23 mouse cellular contexts compared by ENCODE assay signal in the genomic region with DNA sequence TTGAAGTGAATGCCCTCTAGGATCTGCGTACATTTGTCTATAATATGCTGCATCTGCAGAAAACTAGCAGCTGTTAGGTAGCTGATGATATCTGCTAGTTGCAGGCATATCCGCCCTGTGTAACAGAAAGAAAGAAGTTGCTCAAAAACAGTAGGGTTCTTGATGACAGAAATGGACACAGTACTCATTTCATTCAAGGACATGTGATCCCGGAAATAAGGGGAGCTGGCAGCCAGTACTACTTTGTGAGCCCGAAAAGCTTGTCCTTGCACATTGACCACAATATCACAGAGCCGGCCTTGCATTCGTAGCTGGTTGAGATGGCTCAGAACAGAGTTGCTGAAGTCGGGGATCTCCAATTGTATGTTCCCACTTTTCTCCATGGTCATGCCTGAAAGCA. TPM values are rescaled to one million over a fixed set of nuclear protein-coding genes. Genes with fewer than 3 reads are reported as not detected.
A peak's percentile ranks its signal among the peaks of the same experiment; 100 is the strongest.
DNase-seq lines count a peak whose midpoint lies in the region; TF ChIP-seq lines count a peak whose summit lies in the region.
"Had no signal": no experiment of that assay in that cellular context is flagged by ENCODE, and none has a peak within 500 bp of the region (broad histone marks: within the 10 kb centered on the region; RNA-seq: fewer than 3 reads in every experiment).

No protein-coding gene starts in this region.

- H3K27me3 ChIP-seq in kidney, adult 2 months (replicated peaks; ENCODE audit: control insufficient read depth, insufficient read depth, low read length), result no peaks in the 10 kb centered on the region
- H3K27me3 ChIP-seq in cerebellum, adult 2 months (ENCODE audit: control insufficient read depth, insufficient read depth, low read length), result no peaks in the 10 kb centered on the region
- H3K27me3 ChIP-seq: embryonic facial prominence, embryonic 15.5 days; heart, embryonic 13.5 days; hindbrain, embryonic 12.5 days; midbrain, embryonic 15.5 days; neural tube, embryonic 12.5 days had no signal

- H3K4me3 ChIP-seq in kidney, adult 2 months (ENCODE audit: insufficient read depth, low read depth, low read length), result no peak overlapping the region
- no peak overlapping the region for H3K4me3 ChIP-seq in cerebellum, adult 2 months (replicated peaks; ENCODE audit: insufficient read depth, low read depth, low read length)
- H3K4me3 ChIP-seq: embryonic facial prominence, embryonic 15.5 days; heart, adult 2 months; heart, embryonic 13.5 days; hindbrain, embryonic 12.5 days; limb, embryonic 10.5 days; midbrain, embryonic 15.5 days; neural tube, embryonic 12.5 days had no signal

- H3K4me1 ChIP-seq in kidney, adult 2 months (ENCODE audit: control insufficient read depth, insufficient read depth, low read length), result peaks cover 10% of the 10 kb centered on the region
- H3K4me1 ChIP-seq in cerebellum, adult 2 months (ENCODE audit: control insufficient read depth, insufficient read depth, low read length), result peaks cover under 1% of the 10 kb centered on the region; the same call in 1 of the 2 replicates

- peaks cover 6% of the 10 kb centered on the region for H3K36me3 ChIP-seq in kidney, adult 2 months (ENCODE audit: control insufficient read depth, insufficient read depth, low read length)

- TF ChIP-seq POLR2A in kidney, adult 2 months (IDR thresholded peaks at IDR 0.05; ENCODE audit: low read depth, low read length), result no peak
- TF ChIP-seq POLR2A in cerebellum, adult 2 months (IDR thresholded peaks at IDR 0.05; ENCODE audit: borderline replicate concordance, insufficient read depth, low read length), result no peak

- peak; percentile 23 for DNase-seq in kidney, adult 2 months
- no peak for DNase-seq in kidney, postnatal 14 days
- peak; percentile 20 for DNase-seq in testis, postnatal 14 days (ENCODE audit: low spot score)
- no peak for DNase-seq in testis, postnatal 10 days (ENCODE audit: low spot score)
- peak; percentile 75 for DNase-seq in adrenal gland, postnatal 14 days
- no peak for DNase-seq in cerebellum, adult 2 months
- no peak for DNase-seq in spleen, adult 18-20 months
- DNase-seq: cerebellum, adult 11 months; cerebellum, postnatal 10 days; embryo, embryonic 11 days; forebrain, postnatal 0 days; gastrocnemius, postnatal 25 days; heart, adult 2 months; lung, postnatal 4 days; thymus, adult 18-20 months; thymus, postnatal 36 days had no signal

- 63% methylated on average over 7 of the region's 7 CpGs for WGBS in kidney, adult 2 months
- 86% methylated on average over 7 of the region's 7 CpGs for WGBS in cerebellum, adult 2 months

- no peak overlapping the region; the same call in 1 of the 2 replicates for H3K27ac ChIP-seq in kidney, adult 2 months (ENCODE audit: insufficient read depth, low read depth, low read length)
- no peak overlapping the region for H3K27ac ChIP-seq in cerebellum, adult 2 months (ENCODE audit: insufficient read depth, low read length)
- H3K27ac ChIP-seq: embryonic facial prominence, embryonic 15.5 days; heart, adult 2 months; heart, embryonic 13.5 days; hindbrain, embryonic 12.5 days; kidney, postnatal 0 days; limb, embryonic 10.5 days; midbrain, embryonic 15.5 days; neural tube, embryonic 12.5 days had no signal

- TF ChIP-seq CTCF in kidney, adult 2 months (conservative IDR thresholded peaks at IDR 0.05; ENCODE audit: insufficient read depth, insufficient read length, low read depth, low read length), result no peak
- no peak for TF ChIP-seq CTCF in cerebellum, adult 2 months (IDR thresholded peaks at IDR 0.05; ENCODE audit: borderline replicate concordance, insufficient read depth, low read depth, low read length)

RNA-seq across cellular contexts. Expression of gene Zbtb37, which starts 2.3 kb away (rescaled TPM):
- 1.7 and 1.8 TPM in 2 replicates for polyA plus RNA-seq in kidney, adult 2 months (2012; rRNA removed)
- total RNA-seq in adrenal gland, postnatal 14 days (2021), result 12.9 and 14.3 TPM in 2 replicates
- polyA plus RNA-seq in cerebellum, adult 2 months (2012; rRNA removed), result 5.0 and 5.5 TPM in 2 replicates

RNA-seq across cellular contexts. Expression of gene Dars2, which starts 38.1 kb away (rescaled TPM):
- 17.9 and 19.1 TPM in 2 replicates for polyA plus RNA-seq in kidney, adult 2 months (2012; rRNA removed)
- 25.3 and 32.9 TPM in 2 replicates for total RNA-seq in adrenal gland, postnatal 14 days (2021)
- polyA plus RNA-seq in cerebellum, adult 2 months (2012; rRNA removed), result 20.2 and 21.2 TPM in 2 replicates

RNA-seq across cellular contexts. Expression of gene Cenpl, which starts 38.2 kb away (rescaled TPM):
- polyA plus RNA-seq in kidney, adult 2 months (2012; rRNA removed), result 1.2 and 1.6 TPM in 2 replicates
- total RNA-seq in adrenal gland, postnatal 14 days (2021), result 4.5 and 4.9 TPM in 2 replicates
- 1.6 and 1.9 TPM in 2 replicates for polyA plus RNA-seq in cerebellum, adult 2 months (2012; rRNA removed)

RNA-seq across cellular contexts. Expression of gene Serpinc1, which starts 54.0 kb away (rescaled TPM):
- 2.3 and 3.3 TPM in 2 replicates for polyA plus RNA-seq in kidney, adult 2 months (2012; rRNA removed)
- total RNA-seq in adrenal gland, postnatal 14 days (2021), result 25.9 and 489 TPM in 2 replicates
- 0.18 and 0.30 TPM in 2 replicates for polyA plus RNA-seq in cerebellum, adult 2 months (2012; rRNA removed)

Comparison
In these comparisons a context has a peak if more than half of its experiments do, and no peak if none do; other contexts are left out.
1. DNase-seq: peak in kidney, adult 2 months (single experiment), testis, postnatal 14 days (single experiment) and adrenal gland, postnatal 14 days (single experiment); none in kidney, postnatal 14 days (single experiment), testis, postnatal 10 days (single experiment), cerebellum, adult 2 months (0 of 2) and spleen, adult 18-20 months (0 of 2).